Mouse (Mus musculus) liver, embryonic 14.5 days (tissue): ENCODE results near the gene Atp8a2. TPM values are rescaled to one million over a fixed set of nuclear protein-coding genes. Genes with fewer than 3 reads are reported as not detected.

Experiments used
- ATAC-seq: fragments of 200-750 bp; cut with Nextera tagmentation; 2 replicates; pipeline ENCODE4 v1.8.0; 2017; ENCODE audit warnings: moderate number of reproducible peaks, mild to moderate bottlenecking, moderate library complexity; ENCODE audit not compliant: insufficient read depth
- DNase-seq, 3 experiments: peaks; one replicate each; pipeline ENCODE4 v3.0.0-alpha.2; 2012 to 2013; ENCODE audit warnings: low read depth in 3 of 3, low spot score in 3 of 3
- H3K27ac ChIP-seq: fragments of 300-500 bp; sonication (generic); 2 replicates; pipeline ENCODE4 v1.5.1; 2014; ENCODE audit warnings: moderate library complexity, mild to moderate bottlenecking, control low read depth, inconsistent platforms
- H3K27me3 ChIP-seq: fragments of 300-500 bp; sonication (generic); 2 replicates; pipeline ENCODE4 v1.6.1; 2014; ENCODE audit warnings: mild to moderate bottlenecking, low read length, moderate library complexity; ENCODE audit not compliant: control insufficient read depth, insufficient read depth
- H3K36me3 ChIP-seq: fragments of 300-500 bp; sonication (generic); replicated peaks from 2 replicates; pipeline ENCODE4 v1.6.1; 2014; ENCODE audit warnings: low read depth; ENCODE audit not compliant: control insufficient read depth, insufficient read depth
- H3K4me1 ChIP-seq, 2 experiments: fragments of 200-500 bp in 1 of 2; fragments of 300-500 bp in 1 of 2; sonication (generic) in 1 of 2; replicated peaks; 2 replicates each; pipeline ENCODE4 v1.6.1; 2012 to 2014; ENCODE audit warnings: antibody characterized with exemption in 1 of 2, inconsistent platforms in 1 of 2, low read length in 1 of 2; ENCODE audit not compliant: control insufficient read depth in 2 of 2, insufficient read depth in 2 of 2
- H3K4me2 ChIP-seq: fragments of 300-500 bp; sonication (generic); 2 replicates; pipeline ENCODE4 v1.6.1; 2014; ENCODE audit warnings: low read depth, mild to moderate bottlenecking, control low read depth, moderate library complexity
- H3K4me3 ChIP-seq, 2 experiments: fragments of 200-500 bp in 1 of 2; fragments of 300-500 bp in 1 of 2; sonication (generic) in 1 of 2; 2 replicates each; pipeline ENCODE4 v1.5.1; 2012 to 2014; ENCODE audit warnings: low read depth in 2 of 2, low read length in 2 of 2, mild to moderate bottlenecking in 2 of 2, control low read depth in 1 of 2, inconsistent platforms in 1 of 2, moderate library complexity in 1 of 2; ENCODE audit not compliant: insufficient read depth in 1 of 2
- H3K9ac ChIP-seq: fragments of 300-500 bp; sonication (generic); replicated peaks from 2 replicates; pipeline ENCODE4 v1.6.1; 2014; ENCODE audit warnings: mild to moderate bottlenecking, control low read depth, moderate library complexity
- H3K9me3 ChIP-seq: fragments of 300-500 bp; sonication (generic); 2 replicates; pipeline ENCODE4 v1.6.1; 2016; ENCODE audit warnings: low read length, mixed read lengths; ENCODE audit not compliant: control insufficient read depth
- CTCF ChIP-seq: IDR thresholded peaks from 2 replicates; pipeline ENCODE4 v1.5.1; 2016; ENCODE audit warnings: antibody characterized with exemption, low read depth, control low read depth
- EP300 ChIP-seq: IDR thresholded peaks from 2 replicates; pipeline ENCODE4 v1.6.1; 2016; ENCODE audit warnings: antibody characterized with exemption, low read depth
- whole genome bisulfite sequencing: fragments of 180-500 bp; shearing (Covaris S2); extraction: QIAGEN DNeasy Blood & Tissue Kit; methylation state at CpG from one replicate; pipeline ENCODE4 v1.1.7; 2014; ENCODE audit not compliant: insufficient replicate concordance; 5-methylcytosine and 5-hydroxymethylcytosine counted together
- polyA plus RNA-seq, 2 experiments: library from polyadenylated mRNA; depleted of rRNA in 1 of 2; stranded (reverse) in 1 of 2; unstranded in 1 of 2; fragments of >200 nt; fragmentation: Nextera tagmentation in 1 of 2; extraction: Ambion mirVana in 1 of 2; gene quantifications; 2 replicates each; pipeline versions ENCODE4 v1.2.1 to v1.2.3; 2012 to 2014

Gene Atp8a2
- polyA plus RNA-seq, 2 experiments = 0.51 to 1.8 TPM

GRCm38 (mm10) chr14:60086254-60086807 lies 110.6 kb downstream of the Atp8a2 start:
- ATAC-seq = no peak
- H3K4me2 ChIP-seq = peak overlapping the region; percentile 52
- 9% methylated on average over 21 of the region's 21 CpGs for WGBS
- no peak overlapping the region for H3K9ac ChIP-seq
- H3K4me1 ChIP-seq = no peaks in the 10 kb centered on the region; a peak in 1 of 4 replicates
- no peaks in the 10 kb centered on the region for H3K27me3 ChIP-seq
- no peak for DNase-seq
- peak overlapping the region; percentile 22 to 25; a peak in 2 of 4 replicates for H3K4me3 ChIP-seq
- no peaks in the 10 kb centered on the region for H3K36me3 ChIP-seq
- no peaks in the 10 kb centered on the region for H3K9me3 ChIP-seq
- H3K27ac ChIP-seq = no peak overlapping the region
- TF ChIP-seq CTCF (no peak), EP300 (no peak)

DNA sequence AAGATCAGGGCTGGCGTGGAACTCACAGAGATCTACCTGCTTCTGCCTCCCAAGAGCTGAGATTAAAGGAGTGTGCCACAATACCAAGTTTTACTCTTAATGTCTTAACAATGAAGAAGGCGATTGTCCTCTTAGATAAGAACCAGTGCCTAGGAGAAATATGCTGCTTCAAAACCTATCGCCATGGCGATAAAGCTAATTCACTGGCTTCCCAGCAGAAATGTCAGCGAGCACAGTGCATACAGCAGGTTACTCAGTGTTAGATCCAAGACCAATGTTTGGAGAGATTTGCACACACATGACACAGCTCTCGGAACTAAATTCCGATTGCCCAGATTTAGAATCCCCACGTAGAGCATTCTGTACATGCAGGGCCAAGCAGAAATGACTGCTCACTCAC lies 114.2 kb downstream of the Atp8a2 start:
- no peaks in the 10 kb centered on the region for H3K27me3 ChIP-seq
- no peak overlapping the region for H3K4me2 ChIP-seq
- H3K4me3 ChIP-seq = no peak overlapping the region
- no peak for ATAC-seq
- H3K36me3 ChIP-seq = no peaks in the 10 kb centered on the region
- 68% methylated on average over 8 of the region's 8 CpGs for WGBS
- no peak for DNase-seq
- H3K9ac ChIP-seq = no peak overlapping the region
- H3K4me1 ChIP-seq = no peaks in the 10 kb centered on the region; a peak in 1 of 4 replicates
- H3K9me3 ChIP-seq = no peaks in the 10 kb centered on the region
- H3K27ac ChIP-seq = no peak overlapping the region
- TF ChIP-seq EP300 (no peak), CTCF (no peak)

GRCm38 (mm10) chr14:60072496-60072895 lies 124.5 kb downstream of the Atp8a2 start:
- no peak overlapping the region for H3K4me3 ChIP-seq
- no peaks in the 10 kb centered on the region for H3K36me3 ChIP-seq
- H3K9ac ChIP-seq = no peak overlapping the region
- no peak for TF ChIP-seq CTCF
- TF ChIP-seq EP300 = no peak
- H3K4me2 ChIP-seq = no peak overlapping the region
- H3K9me3 ChIP-seq = no peaks in the 10 kb centered on the region
- DNase-seq = no peak
- H3K27ac ChIP-seq = no peak overlapping the region
- no peak for ATAC-seq
- no peaks in the 10 kb centered on the region; a peak in 1 of 4 replicates for H3K4me1 ChIP-seq
- no peaks in the 10 kb centered on the region for H3K27me3 ChIP-seq
- 14% methylated on average over 4 of the region's 4 CpGs for WGBS

DNA sequence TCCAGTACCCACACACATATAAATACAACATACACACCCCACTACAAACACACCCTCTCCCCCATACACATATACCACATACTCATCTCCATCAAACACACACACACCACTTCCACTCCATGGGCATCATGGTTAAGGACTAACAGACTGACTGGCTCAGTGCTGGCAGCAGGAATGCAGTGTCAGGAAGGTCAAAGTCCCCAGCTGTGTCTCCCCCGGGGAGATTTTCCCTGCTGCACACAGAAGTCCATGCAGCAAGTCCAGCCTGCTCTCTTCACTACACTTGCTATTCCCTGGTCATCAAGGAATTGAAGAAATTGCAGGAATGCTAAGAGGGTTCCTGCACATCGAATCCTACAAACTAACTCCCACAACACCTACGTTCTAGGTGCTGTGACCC lies 131.8 kb downstream of the Atp8a2 start:
- H3K27me3 ChIP-seq = no peaks in the 10 kb centered on the region
- H3K27ac ChIP-seq = no peak overlapping the region
- no peaks in the 10 kb centered on the region for H3K36me3 ChIP-seq
- peaks cover 0 to 5% of the 10 kb centered on the region in 2 experiments; a peak in 1 of 4 replicates for H3K4me1 ChIP-seq
- H3K9ac ChIP-seq = no peak overlapping the region
- DNase-seq = no peak
- no peak overlapping the region for H3K4me3 ChIP-seq
- no peak for ATAC-seq
- no peak for TF ChIP-seq CTCF
- no peak for TF ChIP-seq EP300
- H3K9me3 ChIP-seq = no peaks in the 10 kb centered on the region
- 46% methylated on average over 3 of the region's 3 CpGs for WGBS
- no peak overlapping the region for H3K4me2 ChIP-seq

DNA sequence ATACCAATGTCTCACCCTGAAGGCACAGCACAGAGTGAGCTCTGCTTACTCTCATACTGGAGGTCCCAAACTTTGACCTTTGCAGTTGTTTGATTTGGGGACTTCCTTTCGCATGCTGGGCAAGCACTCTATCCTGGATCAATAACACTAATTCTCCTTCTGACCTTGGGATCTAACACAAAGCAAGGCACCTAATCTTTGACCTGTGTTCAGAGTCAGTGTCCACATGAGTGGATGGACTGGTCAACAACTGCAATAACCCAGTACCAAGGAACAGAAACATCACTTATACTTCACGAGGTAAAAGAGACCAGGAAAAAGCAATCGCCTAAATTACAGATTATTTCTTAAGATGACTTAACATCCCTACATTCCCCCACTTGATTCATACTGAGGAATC lies 136.0 kb downstream of the Atp8a2 start:
- ATAC-seq (no peak), DNase-seq (no peak)
- peaks cover 0 to 5% of the 10 kb centered on the region in 2 experiments; a peak in 1 of 4 replicates for H3K4me1 ChIP-seq
- 56% methylated on average over 3 of the region's 3 CpGs for whole genome bisulfite sequencing
- no peak overlapping the region for H3K9ac ChIP-seq
- H3K27me3 ChIP-seq = no peaks in the 10 kb centered on the region
- H3K36me3 ChIP-seq = no peaks in the 10 kb centered on the region
- H3K4me2 ChIP-seq = no peak overlapping the region
- H3K27ac ChIP-seq = no peak overlapping the region
- H3K4me3 ChIP-seq = no peak overlapping the region
- H3K9me3 ChIP-seq = no peaks in the 10 kb centered on the region
- TF ChIP-seq EP300 (no peak), CTCF (no peak)
